Mouse (Mus musculus): Measurements from ENCODE around the gene Scrn2. TPM values are rescaled to one million over a fixed set of nuclear protein-coding genes. Genes with fewer than 3 reads are reported as not detected.
A peak's percentile ranks its signal among the peaks of the same experiment; 100 is the strongest.

Scrn2 gene
- polyA plus RNA-seq, 1 experiment from 2014 or later = 8.6 TPM

DNA sequence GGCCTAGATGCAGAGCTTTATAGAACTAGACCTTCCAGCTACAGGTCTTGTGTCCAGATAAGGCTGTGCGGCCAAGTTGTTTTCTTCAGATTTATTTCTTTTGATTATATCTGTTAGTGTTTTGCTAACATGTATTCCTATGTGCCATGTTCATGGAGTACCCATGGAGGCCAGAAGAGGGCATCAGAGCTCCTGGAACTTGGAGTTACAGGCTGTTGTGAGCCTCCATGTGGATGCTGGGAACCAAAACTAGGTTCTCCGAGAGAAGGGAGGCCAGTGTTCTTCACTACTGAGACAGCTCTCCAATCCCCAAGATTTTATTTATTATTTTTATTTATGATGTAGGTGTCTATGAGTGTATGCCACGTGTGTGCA is 34.2 kb downstream of the Scrn2 start:
- Histone ChIP-seq H3K27ac (ENCODE audit: low read depth, low read length) (no peak overlapping the region), H3K27me3 (ENCODE audit: control insufficient read depth, insufficient read depth, low read length) (no peaks in the 10 kb centered on the region), H3K4me3 (ENCODE audit: low read depth, low read length) (no peak overlapping the region), H3K9ac (replicated peaks; ENCODE audit: low read depth, low read length) (no peak overlapping the region), H3K4me1 (ENCODE audit: control insufficient read depth, insufficient read depth, low read length) (no peaks in the 10 kb centered on the region), H3K4me2 (ENCODE audit: low read depth, low read length) (no peak overlapping the region), H3K9me3 (ENCODE audit: control insufficient read depth, low read length) (no peaks in the 10 kb centered on the region), H3K36me3 (ENCODE audit: control insufficient read depth, insufficient read depth, low read length) (peaks cover 19% of the 10 kb centered on the region)
- no peak for ATAC-seq (ENCODE audit: low read depth)
- WGBS = 87% methylated on average over 3 of the region's 3 CpGs

DNA sequence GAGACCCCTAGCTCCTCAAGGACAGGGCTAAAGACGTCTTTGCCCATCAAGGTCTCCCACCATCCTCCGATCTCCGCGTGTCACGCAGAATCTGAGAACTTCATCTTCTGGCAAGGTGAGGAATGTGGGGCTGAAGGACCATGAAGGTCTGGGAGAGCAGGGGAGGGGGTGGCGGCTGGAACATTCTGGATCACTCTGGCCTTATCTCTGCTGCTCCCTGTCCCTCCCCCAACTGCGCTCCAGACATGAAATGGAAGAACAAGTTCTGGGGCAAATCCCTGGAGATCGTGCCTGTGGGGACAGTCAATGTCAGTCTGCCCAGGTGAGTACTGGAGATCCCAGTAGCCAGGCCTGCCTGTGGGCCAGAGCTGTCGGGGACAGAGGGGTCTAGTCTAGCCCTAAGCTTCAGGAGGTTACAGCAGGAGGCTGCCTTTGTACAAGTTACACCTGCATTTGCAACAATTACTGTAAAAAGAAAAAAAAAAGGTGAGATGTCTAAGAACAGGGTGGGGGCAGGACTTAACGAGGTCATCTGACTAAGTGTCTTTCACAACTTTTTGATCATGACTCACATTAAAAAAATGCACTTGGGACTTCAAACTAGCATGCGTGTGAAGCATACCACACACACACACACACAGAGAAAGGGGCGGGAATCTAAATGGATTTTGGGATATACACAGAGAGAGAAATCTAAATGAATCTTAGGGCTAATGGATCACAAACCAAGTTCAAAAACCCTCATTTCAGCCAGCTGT is 36.0 kb downstream of the Scrn2 start:
- peaks cover 7% of the 10 kb centered on the region; the same call in 1 of the 2 replicates for H3K36me3 ChIP-seq (ENCODE audit: control insufficient read depth, insufficient read depth, low read length)
- no peaks in the 10 kb centered on the region for H3K4me1 ChIP-seq (ENCODE audit: control insufficient read depth, insufficient read depth, low read length)
- H3K27me3 ChIP-seq (ENCODE audit: control insufficient read depth, insufficient read depth, low read length) = no peaks in the 10 kb centered on the region
- H3K4me3 ChIP-seq (ENCODE audit: low read depth, low read length) = no peak overlapping the region
- H3K9ac ChIP-seq (replicated peaks; ENCODE audit: low read depth, low read length) = no peak overlapping the region
- no peaks in the 10 kb centered on the region for H3K9me3 ChIP-seq (ENCODE audit: control insufficient read depth, low read length)
- WGBS = 91% methylated on average over 12 of the region's 12 CpGs
- no peak overlapping the region for H3K27ac ChIP-seq (ENCODE audit: low read depth, low read length)
- no peak for ATAC-seq (ENCODE audit: low read depth)
- H3K4me2 ChIP-seq (ENCODE audit: low read depth, low read length) = no peak overlapping the region

DNA sequence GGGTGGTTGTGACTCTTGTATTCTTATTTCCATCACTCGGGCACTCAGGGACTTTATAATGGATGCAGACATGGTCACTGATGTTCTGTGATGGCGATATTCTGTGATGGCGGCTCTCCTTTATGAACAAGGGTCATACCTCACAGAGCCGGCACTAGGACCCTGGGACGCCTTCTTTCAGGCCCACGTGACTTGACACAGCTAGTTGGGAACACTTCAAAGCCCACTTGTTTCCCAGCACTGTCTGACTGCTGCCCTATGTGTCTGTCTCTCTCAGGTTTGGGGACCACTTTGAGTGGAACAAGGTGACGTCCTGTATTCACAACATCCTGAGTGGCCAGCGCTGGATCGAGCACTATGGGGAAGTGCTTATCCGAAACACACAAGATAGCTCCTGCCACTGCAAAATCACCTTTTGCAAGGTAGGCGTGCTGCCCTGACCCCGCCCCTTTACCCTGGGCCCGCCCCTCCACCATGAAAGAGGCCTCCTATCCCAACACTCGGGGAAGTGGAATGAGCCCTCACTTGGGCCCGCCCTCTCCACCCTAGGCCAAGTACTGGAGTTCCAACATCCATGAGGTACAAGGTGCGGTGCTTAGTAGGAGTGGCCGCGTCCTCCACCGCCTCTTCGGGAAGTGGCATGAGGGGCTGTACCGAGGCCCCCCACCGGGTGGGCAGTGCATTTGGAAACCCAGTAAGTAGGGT is 37.1 kb downstream of the Scrn2 start:
- no peaks in the 10 kb centered on the region for H3K36me3 ChIP-seq (ENCODE audit: control insufficient read depth, insufficient read depth, low read length)
- WGBS = 46% methylated on average over 22 of the region's 22 CpGs
- no peak overlapping the region for H3K9ac ChIP-seq (replicated peaks; ENCODE audit: low read depth, low read length)
- H3K27me3 ChIP-seq (ENCODE audit: control insufficient read depth, insufficient read depth, low read length) = no peaks in the 10 kb centered on the region
- no peak overlapping the region for H3K27ac ChIP-seq (ENCODE audit: low read depth, low read length)
- H3K4me1 ChIP-seq (ENCODE audit: control insufficient read depth, insufficient read depth, low read length) = no peaks in the 10 kb centered on the region
- no peak overlapping the region for H3K4me3 ChIP-seq (ENCODE audit: low read depth, low read length)
- no peaks in the 10 kb centered on the region for H3K9me3 ChIP-seq (ENCODE audit: control insufficient read depth, low read length)
- H3K4me2 ChIP-seq (ENCODE audit: low read depth, low read length) = no peak overlapping the region
- no peak for ATAC-seq (ENCODE audit: low read depth)

DNA sequence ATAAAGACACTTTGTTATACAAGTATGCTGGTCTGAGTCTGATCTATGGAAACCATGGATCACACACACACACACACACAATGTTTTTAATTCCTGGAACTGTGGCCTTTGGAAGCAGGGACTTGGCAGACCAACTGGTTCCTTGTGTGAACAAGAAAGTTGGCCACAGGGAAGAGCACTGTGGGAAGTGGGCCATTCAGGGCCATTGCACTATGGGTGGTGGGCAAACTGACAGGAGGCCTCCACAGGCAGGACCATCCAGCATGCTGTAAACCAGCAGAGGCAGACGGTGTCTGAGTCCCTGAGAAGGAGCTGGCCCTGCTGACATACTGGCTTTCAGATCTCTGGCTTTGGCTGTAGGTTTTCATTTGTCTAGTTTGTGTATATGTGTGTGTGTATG is 39.6 kb downstream of the Scrn2 start:
- ATAC-seq (ENCODE audit: low read depth) = no peak
- Histone ChIP-seq H3K4me2 (ENCODE audit: low read depth, low read length) (no peak overlapping the region), H3K27ac (ENCODE audit: low read depth, low read length) (no peak overlapping the region), H3K4me3 (ENCODE audit: low read depth, low read length) (no peak overlapping the region), H3K9me3 (ENCODE audit: control insufficient read depth, low read length) (no peaks in the 10 kb centered on the region), H3K36me3 (ENCODE audit: control insufficient read depth, insufficient read depth, low read length) (no peaks in the 10 kb centered on the region), H3K4me1 (ENCODE audit: control insufficient read depth, insufficient read depth, low read length) (no peaks in the 10 kb centered on the region), H3K27me3 (ENCODE audit: control insufficient read depth, insufficient read depth, low read length) (no peaks in the 10 kb centered on the region), H3K9ac (replicated peaks; ENCODE audit: low read depth, low read length) (no peak overlapping the region)
- 32% methylated on average over 1 of the region's 1 CpGs for WGBS

DNA sequence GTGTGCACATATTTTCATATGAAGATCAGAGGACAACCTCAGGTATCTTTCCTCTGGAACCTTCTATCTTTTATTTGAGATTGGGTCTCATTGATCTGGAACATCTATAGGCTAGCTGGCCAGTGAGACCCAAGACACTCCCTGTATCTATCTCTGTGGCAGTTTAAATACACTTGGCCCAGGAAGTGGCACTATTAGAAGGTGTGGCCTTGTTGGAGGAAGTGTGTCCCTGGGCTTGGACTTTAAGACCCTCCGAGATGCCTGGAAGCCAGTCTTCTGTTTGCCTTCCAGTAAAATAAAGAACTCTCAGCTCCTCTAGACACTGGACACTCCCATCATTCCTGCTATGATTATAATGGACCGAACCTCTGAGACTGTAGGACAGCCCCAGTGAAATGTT is 40.0 kb downstream of the Scrn2 start:
- no peaks in the 10 kb centered on the region for H3K27me3 ChIP-seq (ENCODE audit: control insufficient read depth, insufficient read depth, low read length)
- 88% methylated on average over 2 of the region's 2 CpGs for WGBS
- H3K4me1 ChIP-seq (ENCODE audit: control insufficient read depth, insufficient read depth, low read length) = no peaks in the 10 kb centered on the region
- H3K4me2 ChIP-seq (ENCODE audit: low read depth, low read length) = no peak overlapping the region
- H3K27ac ChIP-seq (ENCODE audit: low read depth, low read length) = no peak overlapping the region
- H3K9me3 ChIP-seq (ENCODE audit: control insufficient read depth, low read length) = no peaks in the 10 kb centered on the region
- no peak overlapping the region for H3K9ac ChIP-seq (replicated peaks; ENCODE audit: low read depth, low read length)
- ATAC-seq (ENCODE audit: low read depth) = no peak
- H3K36me3 ChIP-seq (ENCODE audit: control insufficient read depth, insufficient read depth, low read length) = no peaks in the 10 kb centered on the region
- H3K4me3 ChIP-seq (ENCODE audit: low read depth, low read length) = no peak overlapping the region

DNA sequence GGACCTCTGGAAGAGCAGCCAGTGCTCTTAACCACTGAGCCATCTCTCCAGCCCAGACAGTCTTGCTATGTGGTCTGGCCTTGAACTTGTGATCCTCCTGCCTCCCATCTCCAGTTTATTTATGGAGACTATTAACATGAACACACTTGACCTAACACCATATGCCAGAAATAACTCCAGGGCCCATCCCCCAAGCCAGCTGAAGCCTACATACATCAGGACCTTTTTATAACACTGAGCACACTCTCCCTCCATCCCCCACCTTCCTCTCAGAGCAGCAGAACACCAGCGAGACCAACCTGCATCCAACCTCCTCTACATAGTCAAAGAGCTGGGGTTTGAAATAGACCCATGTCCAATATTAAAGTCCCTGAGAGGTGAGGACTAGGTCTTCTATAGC is 41.4 kb downstream of the Scrn2 start:
- Histone ChIP-seq H3K4me1 (ENCODE audit: control insufficient read depth, insufficient read depth, low read length) (no peaks in the 10 kb centered on the region), H3K4me3 (ENCODE audit: low read depth, low read length) (no peak overlapping the region), H3K4me2 (ENCODE audit: low read depth, low read length) (no peak overlapping the region), H3K36me3 (ENCODE audit: control insufficient read depth, insufficient read depth, low read length) (no peaks in the 10 kb centered on the region), H3K27me3 (ENCODE audit: control insufficient read depth, insufficient read depth, low read length) (no peaks in the 10 kb centered on the region), H3K9ac (replicated peaks; ENCODE audit: low read depth, low read length) (no peak overlapping the region), H3K9me3 (ENCODE audit: control insufficient read depth, low read length) (no peaks in the 10 kb centered on the region), H3K27ac (ENCODE audit: low read depth, low read length) (no peak overlapping the region)
- ATAC-seq (ENCODE audit: low read depth) = no peak
- WGBS = 46% methylated on average over 1 of the region's 1 CpGs

DNA sequence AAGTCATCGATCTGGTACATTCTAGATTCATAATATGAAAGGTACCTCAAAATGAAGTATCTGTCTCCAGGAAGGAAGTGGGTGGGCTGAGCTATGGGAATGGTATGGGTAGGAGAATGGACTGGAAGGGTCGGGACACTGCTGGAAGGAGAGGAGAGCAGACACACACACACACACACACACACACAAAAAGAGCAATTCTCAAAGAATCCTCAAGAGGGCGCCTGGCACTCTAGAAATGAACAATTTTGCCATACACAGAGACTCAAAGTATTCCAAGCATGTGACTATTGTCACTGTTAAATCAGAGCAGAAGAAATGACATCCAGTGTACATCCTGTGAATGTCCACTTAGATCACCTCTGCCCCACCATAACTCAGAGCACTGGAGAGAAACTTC is 42.8 kb downstream of the Scrn2 start:
- H3K9me3 ChIP-seq (ENCODE audit: control insufficient read depth, low read length) = no peaks in the 10 kb centered on the region
- no peaks in the 10 kb centered on the region for H3K36me3 ChIP-seq (ENCODE audit: control insufficient read depth, insufficient read depth, low read length)
- no peaks in the 10 kb centered on the region for H3K27me3 ChIP-seq (ENCODE audit: control insufficient read depth, insufficient read depth, low read length)
- no peak overlapping the region for H3K9ac ChIP-seq (replicated peaks; ENCODE audit: low read depth, low read length)
- ATAC-seq (ENCODE audit: low read depth) = 0 out of 2 replicates have a peak, but pooled peaks have one; percentile 21
- H3K4me3 ChIP-seq (ENCODE audit: low read depth, low read length) = no peak overlapping the region
- no peaks in the 10 kb centered on the region for H3K4me1 ChIP-seq (ENCODE audit: control insufficient read depth, insufficient read depth, low read length)
- 36% methylated on average over 3 of the region's 3 CpGs for whole genome bisulfite sequencing
- H3K4me2 ChIP-seq (ENCODE audit: low read depth, low read length) = no peak overlapping the region
- H3K27ac ChIP-seq (ENCODE audit: low read depth, low read length) = no peak overlapping the region

DNA sequence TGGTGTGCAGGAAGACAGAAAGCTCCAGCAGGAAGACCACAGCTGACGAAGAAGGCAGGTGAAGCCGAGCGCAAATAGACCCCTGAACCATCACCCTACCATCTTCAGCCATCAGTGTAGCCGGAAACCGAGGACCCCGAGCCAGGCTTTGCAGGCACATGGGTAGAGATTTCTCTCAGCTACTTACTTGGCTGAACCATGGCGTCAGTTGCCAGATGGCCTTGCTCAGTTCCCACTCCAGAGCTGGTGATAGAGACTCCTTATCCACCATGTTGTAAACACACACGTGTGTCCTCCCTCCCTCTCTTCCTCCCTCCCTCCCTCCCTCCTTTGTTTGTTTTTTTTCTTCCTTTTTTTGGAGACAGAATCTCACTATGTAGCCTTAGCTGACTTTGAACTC is 44.5 kb downstream of the Scrn2 start:
- no peaks in the 10 kb centered on the region for H3K4me1 ChIP-seq (ENCODE audit: control insufficient read depth, insufficient read depth, low read length)
- no peak overlapping the region for H3K4me2 ChIP-seq (ENCODE audit: low read depth, low read length)
- no peak for ATAC-seq (ENCODE audit: low read depth)
- 75% methylated on average over 8 of the region's 8 CpGs for WGBS
- H3K4me3 ChIP-seq (ENCODE audit: low read depth, low read length) = no peak overlapping the region
- H3K9me3 ChIP-seq (ENCODE audit: control insufficient read depth, low read length) = no peaks in the 10 kb centered on the region
- no peak overlapping the region for H3K27ac ChIP-seq (ENCODE audit: low read depth, low read length)
- H3K36me3 ChIP-seq (ENCODE audit: control insufficient read depth, insufficient read depth, low read length) = no peaks in the 10 kb centered on the region
- no peaks in the 10 kb centered on the region for H3K27me3 ChIP-seq (ENCODE audit: control insufficient read depth, insufficient read depth, low read length)
- no peak overlapping the region for H3K9ac ChIP-seq (replicated peaks; ENCODE audit: low read depth, low read length)

DNA sequence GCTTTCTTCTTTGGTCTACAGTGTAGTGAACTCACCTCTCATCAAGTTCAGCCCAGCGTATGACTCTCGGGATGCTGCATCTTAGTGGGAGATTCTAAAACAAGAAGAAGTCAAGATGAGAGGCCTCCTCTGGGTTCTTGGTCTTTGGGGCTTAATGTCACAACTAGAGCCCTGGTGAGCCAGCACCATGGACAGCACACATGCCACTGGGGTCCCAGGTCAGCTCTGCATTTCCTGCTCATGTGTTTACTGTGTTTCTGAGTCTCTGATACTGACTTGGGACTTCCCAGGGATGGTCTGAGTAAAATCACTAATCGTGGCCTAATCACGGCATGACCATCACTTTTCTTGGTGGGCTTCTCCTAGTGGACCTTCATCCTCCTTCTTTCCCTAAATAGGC is 49.0 kb downstream of the Scrn2 start:
- no peak overlapping the region for H3K4me2 ChIP-seq (ENCODE audit: low read depth, low read length)
- no peaks in the 10 kb centered on the region for H3K27me3 ChIP-seq (ENCODE audit: control insufficient read depth, insufficient read depth, low read length)
- 56% methylated on average over 4 of the region's 4 CpGs for WGBS
- 0 out of 2 replicates have a peak, but pooled peaks cover 2% of the 10 kb centered on the region for H3K4me1 ChIP-seq (ENCODE audit: control insufficient read depth, insufficient read depth, low read length)
- no peak overlapping the region for H3K27ac ChIP-seq (ENCODE audit: low read depth, low read length)
- H3K9me3 ChIP-seq (ENCODE audit: control insufficient read depth, low read length) = no peaks in the 10 kb centered on the region
- no peaks in the 10 kb centered on the region for H3K36me3 ChIP-seq (ENCODE audit: control insufficient read depth, insufficient read depth, low read length)
- H3K9ac ChIP-seq (replicated peaks; ENCODE audit: low read depth, low read length) = no peak overlapping the region
- H3K4me3 ChIP-seq (ENCODE audit: low read depth, low read length) = no peak overlapping the region
- ATAC-seq (ENCODE audit: low read depth) = no peak

Measured in neural tube, embryonic 14.5 days (tissue).